Mouse (Mus musculus): Measurements from ENCODE around the gene Lat2. TPM values are rescaled to one million over a fixed set of nuclear protein-coding genes. Genes with fewer than 3 reads are reported as not detected.
"Not testable (repeated sequence)": the region's sequence is repeated elsewhere in the genome, so short reads cannot be mapped to it uniquely, and the experiment has no call there.

Lat2 gene
- polyA plus RNA-seq (2015; fragmentation: Nextera tagmentation; extraction: Ambion mirVana): 4.1 and 5.5 TPM in 2 replicates

DNA sequence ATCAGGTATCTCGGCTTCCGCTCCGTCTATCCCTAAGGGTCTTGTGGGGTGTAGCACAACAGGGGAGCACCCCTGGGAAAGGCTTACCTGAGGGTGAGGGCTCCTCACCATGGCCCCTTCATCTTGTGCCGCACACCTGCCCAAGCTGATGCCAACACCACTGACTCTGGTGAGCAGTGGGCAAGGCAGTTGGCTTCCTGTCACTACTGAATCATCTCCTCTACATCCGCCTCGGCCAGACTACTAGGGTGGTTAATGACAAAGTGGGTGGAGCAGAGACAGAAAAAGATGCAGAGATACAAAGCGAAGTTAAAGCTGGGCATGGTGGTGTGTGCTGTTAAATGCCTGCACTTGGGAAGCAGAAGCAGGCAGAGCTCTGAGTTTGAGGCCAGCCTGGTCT is at the start of gene Lat2:
TSS of gene Lat2 (minus strand) at position 224 of the 400 bp plus-strand sequence.
- no peak within 1 kb of the TSS for H3K9ac ChIP-seq (replicated peaks)
- no peak for ATAC-seq
- H3K27ac ChIP-seq: no peak within 1 kb of the TSS
- H3K9me3 ChIP-seq: no peaks in the 10 kb centered on the region
- WGBS: 85% methylated on average over 7 of the region's 7 CpGs
- H3K4me2 ChIP-seq (replicated peaks): no peak within 1 kb of the TSS
- no peak within 1 kb of the TSS for H3K4me3 ChIP-seq (replicated peaks)
- H3K4me1 ChIP-seq (replicated peaks): 0 out of 2 replicates have a peak, but pooled peaks cover 3% of the 10 kb centered on the region
- no peaks in the 10 kb centered on the region for H3K27me3 ChIP-seq
- peaks cover 54% of the 10 kb centered on the region for H3K36me3 ChIP-seq

DNA sequence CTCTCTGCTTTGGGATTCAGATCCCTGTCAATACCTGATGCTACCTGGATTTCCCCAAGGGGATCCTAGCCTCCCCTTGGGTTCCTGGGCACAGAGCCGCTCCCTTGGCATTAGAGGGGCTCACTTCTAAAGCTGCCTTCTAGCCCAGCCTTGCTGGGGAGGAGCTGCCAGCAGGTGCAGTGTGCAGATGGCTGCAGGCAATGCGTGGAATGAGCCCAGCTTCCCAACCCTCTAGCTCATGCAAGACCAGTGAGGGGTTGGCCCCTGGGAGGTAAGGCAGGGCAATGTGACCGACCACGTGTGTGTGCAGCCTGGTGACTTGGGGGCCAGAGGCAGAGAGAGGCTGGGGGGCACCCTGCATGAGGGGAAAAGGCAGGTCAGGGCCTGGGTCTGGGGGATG is 41.9 kb upstream of the Lat2 start:
- no peak overlapping the region for H3K4me2 ChIP-seq (replicated peaks)
- peaks cover 53% of the 10 kb centered on the region for H3K36me3 ChIP-seq
- H3K27me3 ChIP-seq: no peaks in the 10 kb centered on the region
- 0 out of 2 replicates have a peak overlapping the region, but pooled peaks have one; percentile 39 for H3K9ac ChIP-seq (replicated peaks)
- 74% methylated on average over 4 of the region's 4 CpGs for WGBS
- H3K9me3 ChIP-seq: no peaks in the 10 kb centered on the region
- H3K27ac ChIP-seq: no peak overlapping the region
- no peak overlapping the region for H3K4me3 ChIP-seq (replicated peaks)
- H3K4me1 ChIP-seq (replicated peaks): 0 out of 2 replicates have a peak, but pooled peaks cover 6% of the 10 kb centered on the region
- no peak for ATAC-seq

DNA sequence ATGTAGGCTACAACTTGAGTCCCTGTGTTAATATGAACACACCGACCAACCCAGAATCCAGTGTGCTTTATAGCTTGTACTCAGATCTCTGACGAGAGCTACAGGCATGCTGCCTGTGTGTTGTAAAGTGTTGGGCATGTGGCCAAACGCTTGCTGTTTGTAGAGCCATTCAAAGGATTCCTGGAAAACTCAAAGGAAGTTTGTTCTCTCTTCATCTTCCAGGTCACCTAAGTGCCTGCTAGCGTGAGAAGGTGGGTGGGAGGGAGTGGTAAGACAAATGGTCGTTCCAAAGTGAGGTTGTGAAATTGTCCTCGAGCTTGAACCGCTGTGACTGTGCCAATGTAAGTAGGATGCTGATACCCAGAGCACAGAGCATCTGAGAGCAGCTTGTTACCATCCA is 37.2 kb upstream of the Lat2 start:
- Histone ChIP-seq H3K4me2 (replicated peaks) (no peak overlapping the region), H3K9ac (replicated peaks) (no peak overlapping the region), H3K9me3 (no peaks in the 10 kb centered on the region), H3K4me1 (replicated peaks) (0 out of 2 replicates have a peak, but pooled peaks cover 6% of the 10 kb centered on the region), H3K27ac (no peak overlapping the region), H3K4me3 (replicated peaks) (no peak overlapping the region), H3K36me3 (peaks cover 6% of the 10 kb centered on the region), H3K27me3 (no peaks in the 10 kb centered on the region)
- no peak for ATAC-seq
- 70% methylated on average over 7 of the region's 7 CpGs for WGBS

DNA sequence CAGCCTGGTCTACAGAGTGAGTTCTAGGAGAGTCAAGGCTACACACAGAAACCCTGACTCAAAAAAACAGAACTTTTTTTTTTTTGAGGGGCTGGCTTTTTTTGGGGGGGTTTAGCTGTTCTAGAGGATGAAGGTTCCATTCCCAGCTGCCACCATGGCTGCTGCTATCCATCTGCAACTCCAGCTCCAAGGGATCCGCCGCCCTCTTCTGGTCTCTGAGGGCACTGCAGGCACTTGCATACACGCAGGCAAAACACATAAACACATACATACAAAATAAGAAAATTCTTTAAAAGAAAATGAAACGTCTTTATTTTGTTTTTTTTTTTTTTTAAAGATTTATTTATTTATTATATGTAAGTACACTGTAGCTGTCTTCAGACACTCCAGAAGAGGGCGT is 36.1 kb upstream of the Lat2 start:
- Histone ChIP-seq H3K9me3 (no peaks in the 10 kb centered on the region), H3K9ac (replicated peaks) (no peak overlapping the region), H3K36me3 (no peaks in the 10 kb centered on the region), H3K27ac (no peak overlapping the region), H3K4me2 (replicated peaks) (no peak overlapping the region), H3K4me1 (replicated peaks) (no peaks in the 10 kb centered on the region), H3K4me3 (replicated peaks) (no peak overlapping the region), H3K27me3 (no peaks in the 10 kb centered on the region)
- ATAC-seq: no peak
- 48% methylated on average over 5 of the region's 5 CpGs for WGBS

DNA sequence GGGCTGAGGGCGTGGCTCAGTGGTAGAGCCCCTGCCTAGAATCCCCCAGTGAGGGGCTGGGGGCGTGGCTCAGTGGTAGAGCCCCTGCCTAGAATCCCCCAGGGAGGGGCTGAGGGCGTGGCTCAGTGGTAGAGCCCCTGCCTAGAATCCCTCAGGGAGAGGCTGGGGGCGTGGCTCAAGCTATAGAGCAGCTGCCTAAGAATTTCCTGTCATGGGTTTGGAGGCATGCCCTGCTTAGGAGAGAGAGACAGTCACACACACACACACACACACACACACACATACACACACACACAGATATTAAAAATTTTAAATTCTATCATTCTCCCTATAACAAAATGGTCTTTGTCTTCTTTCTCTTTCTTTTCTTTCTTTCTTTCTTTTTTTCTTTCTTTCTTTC is 34.2 kb upstream of the Lat2 start:
- 85% methylated on average over 4 of the region's 4 CpGs for WGBS
- ATAC-seq: not testable (repeated sequence)

DNA sequence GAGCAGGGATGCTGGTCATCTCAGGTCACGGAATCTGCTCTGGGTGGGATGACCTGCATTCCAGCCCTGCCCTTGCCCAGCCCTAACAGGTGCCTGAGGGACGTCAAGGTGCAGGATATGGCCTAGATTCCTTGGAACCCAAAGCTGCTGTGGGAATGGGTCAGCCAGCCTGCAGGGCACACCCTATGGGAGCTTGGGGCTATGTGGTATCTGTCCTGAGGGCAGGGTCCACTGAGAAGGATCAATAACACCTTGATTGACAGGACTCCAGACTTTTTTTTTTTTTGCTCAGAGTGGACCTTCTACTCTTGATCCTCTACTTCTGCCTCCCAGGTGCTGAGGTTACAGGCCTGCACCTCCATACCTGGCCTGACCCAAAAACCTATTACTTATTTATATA is 32.6 kb upstream of the Lat2 start:
- Histone ChIP-seq H3K9me3 (no peaks in the 10 kb centered on the region), H3K36me3 (no peaks in the 10 kb centered on the region), H3K4me3 (replicated peaks) (no peak overlapping the region), H3K4me2 (replicated peaks) (no peak overlapping the region), H3K27me3 (no peaks in the 10 kb centered on the region), H3K4me1 (replicated peaks) (no peaks in the 10 kb centered on the region), H3K9ac (replicated peaks) (no peak overlapping the region), H3K27ac (no peak overlapping the region)
- WGBS: 78% methylated on average over 2 of the region's 2 CpGs
- ATAC-seq: no peak

More for the DNA sequence above, 34.2 kb upstream of the Lat2 start:
- H3K9me3 ChIP-seq; H3K4me1 ChIP-seq (replicated peaks); H3K9ac ChIP-seq (replicated peaks); H3K4me2 ChIP-seq (replicated peaks); H3K36me3 ChIP-seq; H3K27me3 ChIP-seq; H3K4me3 ChIP-seq (replicated peaks); H3K27ac ChIP-seq: not testable (repeated sequence)

DNA sequence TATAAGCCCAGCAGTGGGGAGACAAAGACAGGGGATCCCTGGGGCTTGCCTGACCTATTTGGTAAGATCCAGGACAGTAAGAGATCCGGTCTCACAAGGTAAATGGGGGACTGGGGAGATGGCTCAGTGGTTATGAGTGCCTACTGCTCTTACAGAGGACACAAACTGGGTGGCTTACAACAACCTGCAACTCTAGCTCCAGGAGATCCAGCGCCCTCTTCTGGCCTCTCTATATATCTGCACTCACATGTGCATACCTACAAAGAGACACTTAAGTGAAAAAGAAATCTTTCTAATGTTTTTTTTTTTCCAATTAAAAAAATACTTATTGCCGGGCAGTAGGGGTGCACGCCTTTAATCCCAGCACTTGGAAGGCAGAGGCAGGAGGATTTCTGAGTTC is 31.6 kb upstream of the Lat2 start:
- H3K36me3 ChIP-seq: no peaks in the 10 kb centered on the region
- H3K4me3 ChIP-seq (replicated peaks): no peak overlapping the region
- H3K9ac ChIP-seq (replicated peaks): no peak overlapping the region
- no peaks in the 10 kb centered on the region for H3K4me1 ChIP-seq (replicated peaks)
- H3K9me3 ChIP-seq: no peaks in the 10 kb centered on the region
- no peak for ATAC-seq
- H3K27me3 ChIP-seq: no peaks in the 10 kb centered on the region
- WGBS: 76% methylated on average over 4 of the region's 4 CpGs
- no peak overlapping the region for H3K4me2 ChIP-seq (replicated peaks)
- no peak overlapping the region for H3K27ac ChIP-seq

DNA sequence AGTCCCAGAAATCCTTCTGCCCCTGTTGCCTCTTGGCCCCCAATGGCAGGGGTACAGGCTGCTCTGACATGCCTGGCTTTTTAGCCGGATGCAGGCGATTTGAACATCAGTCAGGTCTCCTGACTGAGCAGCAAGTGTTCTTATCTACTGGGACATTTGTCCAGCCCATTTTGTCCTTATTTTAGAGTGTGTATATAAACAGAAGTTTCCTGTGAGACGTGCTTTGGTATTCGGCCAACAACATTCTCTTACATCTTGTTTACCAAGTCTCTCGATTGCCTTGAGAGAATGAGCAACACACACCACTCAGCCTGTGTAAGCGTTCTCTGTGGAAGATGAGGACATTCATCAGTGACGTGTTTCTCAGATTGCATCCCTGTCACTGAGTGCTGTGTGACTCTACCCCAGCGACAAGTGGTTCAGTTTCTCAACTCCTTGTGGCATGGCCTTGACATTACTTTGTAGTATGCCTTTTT is 29.9 kb upstream of the Lat2 start:
- H3K4me2 ChIP-seq (replicated peaks): no peak overlapping the region
- H3K4me1 ChIP-seq (replicated peaks): peaks cover 2% of the 10 kb centered on the region; the same call in 1 of the 2 replicates
- 80% methylated on average over 8 of the region's 8 CpGs for WGBS
- no peak overlapping the region for H3K27ac ChIP-seq
- no peak overlapping the region for H3K4me3 ChIP-seq (replicated peaks)
- no peaks in the 10 kb centered on the region for H3K36me3 ChIP-seq
- no peak overlapping the region for H3K9ac ChIP-seq (replicated peaks)
- H3K27me3 ChIP-seq: no peaks in the 10 kb centered on the region
- ATAC-seq: no peak
- no peaks in the 10 kb centered on the region for H3K9me3 ChIP-seq

DNA sequence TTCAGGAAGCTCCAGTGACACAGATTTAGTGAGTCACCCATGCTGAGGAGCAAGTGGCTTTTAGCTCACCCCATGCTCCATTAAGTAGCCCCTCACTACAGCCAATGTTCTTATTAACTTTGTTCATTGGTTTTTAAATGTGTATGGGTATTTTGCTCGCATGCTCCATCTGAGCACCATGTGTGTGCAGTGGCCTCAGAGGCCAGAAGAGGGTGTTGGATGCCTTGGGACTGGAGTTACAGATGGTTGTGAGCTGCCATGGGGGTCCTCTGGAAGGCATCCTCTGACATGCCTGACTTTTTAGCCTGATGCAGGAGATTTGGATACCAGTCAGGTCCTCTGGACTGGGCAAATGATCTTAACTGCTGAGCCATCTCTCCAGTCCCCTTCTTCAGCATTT is 29.3 kb upstream of the Lat2 start:
- H3K36me3 ChIP-seq: no peaks in the 10 kb centered on the region
- H3K9ac ChIP-seq (replicated peaks): no peak overlapping the region
- H3K4me1 ChIP-seq (replicated peaks): peaks cover 4% of the 10 kb centered on the region; the same call in 1 of the 2 replicates
- WGBS: 89% methylated on average over 1 of the region's 1 CpGs
- H3K4me3 ChIP-seq (replicated peaks): no peak overlapping the region
- no peak overlapping the region for H3K4me2 ChIP-seq (replicated peaks)
- H3K9me3 ChIP-seq: no peaks in the 10 kb centered on the region
- H3K27ac ChIP-seq: no peak overlapping the region
- no peaks in the 10 kb centered on the region for H3K27me3 ChIP-seq
- ATAC-seq: no peak

DNA sequence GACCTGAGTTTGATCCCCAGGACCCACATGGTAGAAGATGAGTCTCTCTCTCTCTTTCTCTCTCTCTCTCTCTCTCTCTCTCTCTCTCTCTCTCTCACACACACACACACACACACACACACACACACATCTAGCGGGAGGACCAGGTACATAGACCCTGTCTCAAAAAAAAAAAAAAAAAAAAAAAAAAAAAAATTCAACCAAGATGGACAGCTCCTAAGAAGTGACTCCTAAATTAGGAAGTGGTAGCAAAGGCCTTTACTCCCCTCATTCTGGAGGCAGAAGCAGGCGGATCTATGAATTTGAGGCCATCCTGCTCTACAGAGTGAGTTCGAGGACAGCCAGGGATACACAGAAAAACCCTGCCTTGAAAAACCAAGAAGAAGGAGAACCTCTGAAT is 25.5 kb upstream of the Lat2 start:
- Histone ChIP-seq H3K4me3 (replicated peaks) (no peak overlapping the region), H3K4me2 (replicated peaks) (no peak overlapping the region), H3K4me1 (replicated peaks) (peaks cover 21% of the 10 kb centered on the region), H3K36me3 (peaks cover 10% of the 10 kb centered on the region), H3K9ac (replicated peaks) (no peak overlapping the region), H3K27ac (0 out of 2 replicates have a peak overlapping the region, but pooled peaks have one; percentile 95), H3K9me3 (no peaks in the 10 kb centered on the region), H3K27me3 (no peaks in the 10 kb centered on the region)
- no peak for ATAC-seq
- WGBS: 98% methylated on average over 3 of the region's 3 CpGs

DNA sequence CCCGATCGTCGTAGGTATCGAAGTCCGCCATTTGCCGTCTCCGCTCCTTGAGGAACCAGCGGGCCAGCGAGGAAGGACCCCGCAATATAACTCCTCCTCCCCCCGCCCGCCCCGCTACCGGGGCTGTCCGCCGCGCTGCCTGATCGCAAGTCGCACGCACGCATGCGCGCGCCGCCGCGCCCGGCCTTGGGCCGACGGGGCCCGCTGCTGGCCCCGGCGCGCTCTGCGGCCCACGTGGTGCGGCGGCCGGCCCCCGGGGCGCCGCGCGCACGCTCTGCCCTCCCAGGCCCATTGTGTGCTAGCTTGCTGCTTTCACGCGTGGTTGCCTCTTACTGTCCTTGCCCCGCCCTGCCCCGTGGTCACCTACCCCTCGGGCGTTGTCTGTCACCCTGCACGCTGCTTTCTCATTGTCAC is 24.5 kb upstream of the Lat2 start, which contains the start of gene Eif4h:
TSS of gene Eif4h (minus strand) at position 222 of the 414 bp plus-strand sequence.
- Histone ChIP-seq H3K27me3 (no peaks in the 10 kb centered on the region), H3K27ac (peak within 1 kb of the TSS; percentile 95), H3K9ac (replicated peaks) (peak within 1 kb of the TSS; percentile 100), H3K9me3 (no peaks in the 10 kb centered on the region), H3K4me2 (replicated peaks) (peak within 1 kb of the TSS; percentile 88), H3K4me1 (replicated peaks) (peaks cover 21% of the 10 kb centered on the region), H3K36me3 (peaks cover 20% of the 10 kb centered on the region), H3K4me3 (replicated peaks) (peak within 1 kb of the TSS; percentile 100)
- under 1% methylated on average over 52 of the region's 52 CpGs for WGBS
- peak; percentile 96 for ATAC-seq

DNA sequence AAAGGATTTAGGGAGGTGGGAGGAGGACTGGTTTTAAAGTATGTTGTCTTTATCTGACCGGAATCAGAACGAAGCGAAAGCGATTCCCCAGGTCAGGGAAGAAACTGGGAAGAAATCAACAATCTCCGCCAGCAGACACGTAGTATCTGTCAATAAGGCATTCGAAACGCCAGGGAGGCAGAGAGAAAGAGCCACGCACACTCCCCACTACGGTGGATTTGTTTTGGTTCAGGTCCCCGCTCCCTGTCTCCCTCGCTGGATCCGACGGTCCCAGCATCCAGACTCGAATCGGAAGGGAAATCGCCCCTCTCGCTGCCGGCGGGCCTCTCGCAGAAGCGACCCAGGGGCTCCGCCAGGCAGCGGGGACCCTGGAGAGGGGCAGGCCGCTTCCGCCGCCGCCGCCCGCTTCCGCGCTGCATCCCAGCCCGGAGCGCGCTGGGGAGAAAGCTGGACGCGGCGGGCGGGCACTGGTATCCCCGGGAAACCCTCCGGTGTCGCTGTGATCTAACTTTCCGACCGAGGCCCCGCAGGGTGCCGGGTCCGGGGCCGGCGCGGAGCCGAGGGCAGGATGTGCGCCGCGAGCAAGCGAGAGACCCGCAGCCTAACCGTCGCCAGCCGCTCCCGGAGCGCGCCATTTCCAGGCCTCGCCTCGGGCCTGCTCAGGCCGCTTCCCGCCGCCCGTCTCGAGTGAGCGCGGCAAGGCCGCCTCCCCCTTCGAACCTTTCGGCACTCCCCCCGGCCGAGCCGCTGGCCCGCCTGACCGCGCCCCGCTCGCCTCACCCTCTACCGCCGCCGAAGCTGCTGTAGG is 23.8 kb upstream of the Lat2 start:
- peak overlapping the region; percentile 95 for H3K27ac ChIP-seq
- H3K27me3 ChIP-seq: no peaks in the 10 kb centered on the region
- ATAC-seq: peak; percentile 47
- WGBS: under 1% methylated on average over 69 of the region's 85 CpGs
- H3K4me1 ChIP-seq (replicated peaks): peaks cover 21% of the 10 kb centered on the region
- peak overlapping the region; percentile 100 for H3K9ac ChIP-seq (replicated peaks)
- H3K4me2 ChIP-seq (replicated peaks): peak overlapping the region; percentile 88
- peak overlapping the region; percentile 100 for H3K4me3 ChIP-seq (replicated peaks)
- peaks cover 22% of the 10 kb centered on the region for H3K36me3 ChIP-seq
- H3K9me3 ChIP-seq: no peaks in the 10 kb centered on the region
